Mouse (Mus musculus) gastrocnemius, postnatal 36 days (tissue): Measurements from ENCODE around the gene Stk11. TPM values are rescaled to one million over a fixed set of nuclear protein-coding genes. Genes with fewer than 3 reads are reported as not detected.
A peak's percentile ranks its signal among the peaks of the same experiment; 100 is the strongest.

Source experiments
- DNase-seq, 2 experiments: peaks; one replicate each; pipeline ENCODE4 v3.0.0; 2022
- intact Hi-C: fragments of 180-260 bp; cut with DNase I; formaldehyde crosslinking; loops from one replicate; pipeline ENCODE4 v1.15.1; 2025
- long read RNA-seq, 2 experiments: library from polyadenylated mRNA; stranded (forward); transcript quantifications; one replicate each; pipeline ENCODE4 v2.0.0; 2021
- total RNA-seq, 2 experiments: library from RNA; stranded (reverse); gene quantifications; 2 replicates each; pipeline ENCODE4 v1.2.3; 2021

Gene Stk11
- 100 to 1,000 TPM; 120 to 135 TPM for total RNA-seq
- long read RNA-seq, experiment 1, transcript Stk11-201 (10 exons, 2,566 nt) = major isoform, 7 of 16 reads
- long read RNA-seq, experiment 1, partial matches to known transcripts = 3 of 16 reads
- long read RNA-seq, experiment 1, other reads (novel, unspliced or antisense) = 5 of 16 reads
- long read RNA-seq, experiment 2, transcript Stk11-201 (10 exons, 2,566 nt) = major isoform, 7 of 23 reads
- long read RNA-seq, experiment 2, partial matches to known transcripts = 6 of 23 reads
- long read RNA-seq, experiment 2, other reads (novel, unspliced or antisense) = 8 of 23 reads

GRCm38 (mm10) chr10:80115290-80115943, at the start of gene Stk11:
Gene Stk11 (plus strand): TSS chr10:80115803.
- DNase-seq = peak; percentile 92 to 100
- intact Hi-C loops = no loop called here

- intact Hi-C loops = no loop called here
- no peak for DNase-seq
Observed at GRCm38 (mm10) chr10:80069251-80069650, 46.4 kb upstream of the Stk11 start.

GRCm38 (mm10) chr10:80069948-80070450, 45.6 kb upstream of the Stk11 start:
- intact Hi-C loops = no loop called here
- DNase-seq = no peak

- intact Hi-C loops = no loop called here
- peak; percentile 75 to 81 for DNase-seq
Observed at GRCm38 (mm10) chr10:80070837-80071515, 44.6 kb upstream of the Stk11 start.

- DNase-seq = no peak
- intact Hi-C loops = no loop called here
Observed at GRCm38 (mm10) chr10:80071516-80071900, 44.1 kb upstream of the Stk11 start.

- intact Hi-C loops = no loop called here
- DNase-seq = no peak
Observed at GRCm38 (mm10) chr10:80072623-80073489, 42.7 kb upstream of the Stk11 start.

GRCm38 (mm10) chr10:80074813-80075601, 40.6 kb upstream of the Stk11 start:
- intact Hi-C loops = loop anchor here (5.0 kb wide), 1 partner anchor 37 kb away; no protein-coding TSS in a partner anchor
- DNase-seq = peak; percentile 45 to 60

GRCm38 (mm10) chr10:80075924-80076323, 39.7 kb upstream of the Stk11 start:
- intact Hi-C loops = loop anchor here (5.0 kb wide), 1 partner anchor 36 kb away; no protein-coding TSS in a partner anchor
- DNase-seq = no peak

- intact Hi-C loops = loop anchor here (5.0 kb wide), 1 partner anchor 36 kb away; no protein-coding TSS in a partner anchor
- DNase-seq = no peak
Observed at GRCm38 (mm10) chr10:80076386-80076785, 39.2 kb upstream of the Stk11 start.

GRCm38 (mm10) chr10:80077312-80077711, 38.3 kb upstream of the Stk11 start:
- DNase-seq = no peak
- intact Hi-C loops = loop anchor here (5.0 kb wide), 1 partner anchor 35 kb away; no protein-coding TSS in a partner anchor

GRCm38 (mm10) chr10:80078366-80078765, 37.2 kb upstream of the Stk11 start:
- no peak for DNase-seq
- intact Hi-C loops = loop anchor here (5.0 kb wide), 1 partner anchor 34 kb away; no protein-coding TSS in a partner anchor

GRCm38 (mm10) chr10:80080396-80081070, 35.1 kb upstream of the Stk11 start:
- intact Hi-C loops = no loop called here
- no peak for DNase-seq

- no peak for DNase-seq
- intact Hi-C loops = no loop called here
Observed at GRCm38 (mm10) chr10:80081075-80081474, 34.5 kb upstream of the Stk11 start.

- no peak for DNase-seq
- intact Hi-C loops = no loop called here
Observed at GRCm38 (mm10) chr10:80084817-80085487, 30.7 kb upstream of the Stk11 start.

- DNase-seq = no peak
- intact Hi-C loops = no loop called here
Observed at GRCm38 (mm10) chr10:80086847-80087246, 28.8 kb upstream of the Stk11 start.

- intact Hi-C loops = no loop called here
- DNase-seq = no peak
Observed at GRCm38 (mm10) chr10:80087483-80087882, 28.1 kb upstream of the Stk11 start.

GRCm38 (mm10) chr10:80089146-80089545, 26.5 kb upstream of the Stk11 start:
- no peak for DNase-seq
- intact Hi-C loops = no loop called here

- intact Hi-C loops = no loop called here
- no peak for DNase-seq
Observed at GRCm38 (mm10) chr10:80091527-80091926, 24.1 kb upstream of the Stk11 start.
